Mouse (Mus musculus) forebrain, embryonic 15.5 days (tissue): Measurements from ENCODE around the gene Pkn3. TPM values are rescaled to one million over a fixed set of nuclear protein-coding genes. Genes with fewer than 3 reads are reported as not detected.

Source experiments
- ATAC-seq: fragments of 200-750 bp; cut with Nextera tagmentation; replicated peaks from 2 replicates; pipeline ENCODE4 v1.8.0; 2017; ENCODE audit warnings: mild to moderate bottlenecking, moderate TSS enrichment, moderate library complexity
- H3K27ac ChIP-seq: fragments of 300-500 bp; sonication (generic); replicated peaks from 2 replicates; pipeline ENCODE4 v1.5.1; 2015; ENCODE audit warnings: mild to moderate bottlenecking, inconsistent platforms
- H3K27me3 ChIP-seq: fragments of 300-500 bp; sonication (generic); 2 replicates; pipeline ENCODE4 v1.6.1; 2015; ENCODE audit warnings: inconsistent platforms
- H3K36me3 ChIP-seq: fragments of 300-500 bp; sonication (generic); 2 replicates; pipeline ENCODE4 v1.6.1; 2015; ENCODE audit warnings: mild to moderate bottlenecking, inconsistent platforms
- H3K4me1 ChIP-seq: fragments of 300-500 bp; sonication (generic); 2 replicates; pipeline ENCODE4 v1.6.1; 2015; ENCODE audit warnings: inconsistent platforms
- H3K4me2 ChIP-seq: fragments of 300-500 bp; sonication (generic); replicated peaks from 2 replicates; pipeline ENCODE4 v1.6.1; 2015; ENCODE audit warnings: mild to moderate bottlenecking, inconsistent platforms
- H3K4me3 ChIP-seq: fragments of 300-500 bp; sonication (generic); 2 replicates; pipeline ENCODE4 v1.5.1; 2015; ENCODE audit warnings: mild to moderate bottlenecking, inconsistent platforms
- H3K9ac ChIP-seq: fragments of 300-500 bp; sonication (generic); replicated peaks from 2 replicates; pipeline ENCODE4 v1.6.1; 2015; ENCODE audit warnings: mild to moderate bottlenecking, inconsistent platforms
- H3K9me3 ChIP-seq: fragments of 300-500 bp; sonication (generic); 2 replicates; pipeline ENCODE4 v1.6.1; 2016; ENCODE audit warnings: inconsistent platforms
- WGBS: fragments of 180-500 bp; shearing (Covaris S2); methylation state at CpG from one replicate; pipeline ENCODE4 v1.1.7; 2015; ENCODE audit warnings: mixed read lengths; 5-methylcytosine and 5-hydroxymethylcytosine counted together
- polyA plus RNA-seq: library from polyadenylated mRNA; unstranded; fragments of >200 nt; fragmentation: Nextera tagmentation; extraction: Ambion mirVana; gene quantifications from 2 replicates; pipeline ENCODE4 v1.2.1, GENCODE M21; 2015

Pkn3 gene
- polyA plus RNA-seq, result 3.5 and 3.9 TPM in 2 replicates

DNA sequence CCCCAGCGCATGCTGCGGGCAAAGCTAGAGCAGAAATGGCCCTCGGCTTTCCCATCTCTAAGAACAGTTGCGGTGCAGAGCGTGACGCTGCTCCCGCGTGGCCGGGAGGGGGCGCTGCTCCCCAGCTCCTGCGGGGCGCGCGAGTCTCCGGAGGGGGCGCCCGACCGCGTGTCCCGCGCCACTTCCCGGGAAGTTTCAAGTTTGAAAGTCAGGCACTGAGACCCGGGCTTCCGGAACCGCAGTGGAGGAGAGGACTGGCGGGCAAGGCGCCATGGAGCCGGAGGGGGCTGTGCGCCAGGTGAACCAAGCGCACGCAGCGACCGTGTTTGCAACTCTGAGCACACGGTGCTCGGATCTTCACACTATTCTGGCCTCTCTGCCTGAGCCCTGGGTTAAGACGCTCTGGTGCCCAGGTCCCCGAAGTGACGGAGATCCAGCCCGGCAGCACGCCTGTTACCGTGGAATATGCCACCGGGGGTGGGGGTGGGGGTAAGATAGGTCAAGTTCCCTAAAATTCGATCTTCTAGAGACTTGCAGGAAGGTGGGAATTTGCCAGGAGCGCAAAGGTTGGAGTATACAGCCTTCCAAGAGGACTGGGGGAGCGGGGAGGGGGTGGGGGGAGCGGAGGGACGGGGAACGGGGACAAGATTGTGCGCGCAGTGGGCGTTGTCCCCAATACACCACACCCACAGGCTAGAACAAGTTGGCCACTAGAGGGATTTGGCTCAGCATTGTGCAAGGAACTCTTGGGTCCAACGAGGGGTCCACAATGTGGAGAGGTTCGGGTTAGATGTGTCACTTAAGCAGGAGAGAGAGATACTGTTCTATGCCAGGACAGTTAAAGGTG is at the start of gene Pkn3:
Gene Pkn3, plus strand, starts transcription at position 183 of the 847 bp plus-strand sequence.
- H3K36me3 ChIP-seq, result peaks cover 4% of the 10 kb centered on the region
- no peaks in the 10 kb centered on the region for H3K27me3 ChIP-seq
- ATAC-seq, result peak; percentile 80
- H3K9me3 ChIP-seq, result no peaks in the 10 kb centered on the region
- H3K4me2 ChIP-seq, result peak within 1 kb of the TSS; percentile 94
- H3K27ac ChIP-seq, result 0 out of 2 replicates have a peak within 1 kb of the TSS, but pooled peaks have one; percentile 19
- WGBS, result under 1% methylated on average over 52 of the region's 53 CpGs
- H3K4me1 ChIP-seq, result peaks cover 14% of the 10 kb centered on the region
- peak within 1 kb of the TSS; percentile 44 for H3K4me3 ChIP-seq
- peak within 1 kb of the TSS; percentile 34 for H3K9ac ChIP-seq

DNA sequence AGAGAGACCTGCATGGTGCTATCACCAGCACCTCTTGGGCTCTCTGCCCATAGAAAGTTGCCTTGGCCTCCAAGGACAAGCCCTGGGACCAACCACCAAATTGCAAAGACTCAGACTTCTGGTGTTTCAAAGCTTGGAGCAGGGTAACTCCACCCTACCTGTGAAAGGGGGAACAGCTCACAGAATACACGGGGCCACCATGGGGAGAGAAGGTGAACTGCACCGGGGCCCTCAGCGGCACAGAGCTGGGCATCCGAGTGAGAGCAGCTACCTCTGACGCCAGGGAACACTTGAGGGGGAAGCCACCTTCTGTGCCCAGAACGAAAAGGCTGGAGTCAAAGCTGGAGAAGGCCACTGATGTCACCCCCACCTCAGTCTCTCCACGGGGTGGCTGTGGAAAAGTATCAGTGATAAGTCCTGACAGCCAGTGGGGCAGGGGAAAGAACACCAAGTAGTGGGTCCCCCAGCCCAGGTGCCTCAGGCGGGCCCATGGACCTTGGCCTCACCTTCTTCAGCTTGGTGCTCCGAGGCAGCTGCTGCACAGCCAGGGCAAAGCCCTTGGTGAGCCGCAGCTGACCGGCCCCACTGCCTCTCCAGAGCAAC is 45.1 kb upstream of the Pkn3 start:
- H3K4me3 ChIP-seq, result no peak overlapping the region
- no peaks in the 10 kb centered on the region for H3K27me3 ChIP-seq
- no peaks in the 10 kb centered on the region for H3K4me1 ChIP-seq
- no peak overlapping the region for H3K27ac ChIP-seq
- H3K9ac ChIP-seq, result no peak overlapping the region
- WGBS, result 60% methylated on average over 11 of the region's 11 CpGs
- H3K36me3 ChIP-seq, result peaks cover 63% of the 10 kb centered on the region
- ATAC-seq, result no peak
- H3K4me2 ChIP-seq, result no peak overlapping the region
- no peaks in the 10 kb centered on the region for H3K9me3 ChIP-seq

DNA sequence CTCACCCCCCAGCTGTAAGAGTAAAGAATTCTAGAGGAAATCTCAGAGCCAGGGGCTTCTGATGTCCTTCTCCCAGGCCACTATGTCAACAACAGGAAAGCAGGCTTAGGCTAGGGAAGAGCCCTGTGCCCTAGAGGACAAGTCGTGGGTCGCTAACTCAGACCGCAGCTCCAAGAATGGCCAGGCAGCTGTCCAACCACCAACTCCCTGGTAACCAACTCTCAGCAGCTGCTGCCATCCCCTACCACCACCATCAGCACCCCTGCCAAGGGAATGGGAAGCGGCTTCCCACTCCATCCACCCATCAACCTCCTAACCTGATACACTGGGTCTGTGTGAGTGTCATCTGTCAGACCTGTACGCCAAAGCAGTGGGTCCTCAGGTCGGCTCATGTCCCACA is 44.5 kb upstream of the Pkn3 start:
- no peak for ATAC-seq
- no peak overlapping the region for H3K9ac ChIP-seq
- no peaks in the 10 kb centered on the region for H3K4me1 ChIP-seq
- H3K27me3 ChIP-seq, result no peaks in the 10 kb centered on the region
- 80% methylated on average over 6 of the region's 6 CpGs for whole genome bisulfite sequencing
- no peak overlapping the region for H3K27ac ChIP-seq
- H3K4me3 ChIP-seq, result no peak overlapping the region
- peaks cover 63% of the 10 kb centered on the region for H3K36me3 ChIP-seq
- no peaks in the 10 kb centered on the region for H3K9me3 ChIP-seq
- no peak overlapping the region for H3K4me2 ChIP-seq

DNA sequence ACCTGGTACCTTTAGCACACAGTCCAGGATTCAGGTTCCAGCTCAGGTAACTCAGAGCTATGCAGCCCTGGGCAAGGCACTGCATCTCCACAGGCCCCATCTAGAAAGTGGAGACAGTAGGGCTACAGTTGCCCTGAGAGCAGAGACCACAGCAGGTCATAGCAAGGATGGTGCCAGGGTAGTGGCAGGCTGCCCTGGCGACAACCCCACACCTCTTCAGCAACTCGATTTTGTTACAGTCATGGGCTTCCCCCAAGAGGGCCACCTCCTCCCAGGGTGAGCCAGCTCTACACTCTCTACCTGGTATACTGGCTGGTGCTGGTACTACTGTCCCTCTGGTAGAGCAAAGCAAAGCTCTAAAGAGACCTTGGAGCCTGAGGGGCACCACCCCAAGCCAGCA is 39.7 kb upstream of the Pkn3 start:
- Histone ChIP-seq H3K9ac (no peak overlapping the region), H3K36me3 (peaks cover 22% of the 10 kb centered on the region), H3K4me3 (no peak overlapping the region), H3K27me3 (no peaks in the 10 kb centered on the region), H3K27ac (no peak overlapping the region), H3K4me2 (no peak overlapping the region), H3K9me3 (no peaks in the 10 kb centered on the region), H3K4me1 (0 out of 2 replicates have a peak, but pooled peaks cover 4% of the 10 kb centered on the region)
- no peak for ATAC-seq
- WGBS, result 97% methylated on average over 2 of the region's 2 CpGs

DNA sequence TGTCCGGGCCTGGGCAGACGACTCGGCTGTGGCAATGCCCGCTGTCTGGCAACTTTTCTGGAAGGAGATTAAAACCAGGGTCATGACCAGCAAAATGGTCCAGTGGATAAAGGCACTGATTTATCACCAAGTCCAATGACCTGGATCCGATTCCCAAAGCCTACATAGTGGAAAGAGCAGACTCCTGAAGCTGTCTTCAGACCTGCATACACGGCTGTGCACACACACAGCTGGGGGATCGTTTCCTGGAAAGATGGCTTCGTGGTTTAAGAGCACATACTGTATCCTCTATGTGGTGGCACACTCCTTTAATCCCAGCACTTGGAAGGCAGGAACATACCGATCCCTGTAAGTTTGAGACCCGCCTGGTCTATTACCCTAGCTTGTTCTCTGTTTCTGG is 39.1 kb upstream of the Pkn3 start:
- Histone ChIP-seq H3K4me3 (no peak overlapping the region), H3K9ac (no peak overlapping the region), H3K4me2 (no peak overlapping the region), H3K4me1 (0 out of 2 replicates have a peak, but pooled peaks cover 4% of the 10 kb centered on the region), H3K27me3 (no peaks in the 10 kb centered on the region), H3K27ac (no peak overlapping the region), H3K36me3 (peaks cover 16% of the 10 kb centered on the region), H3K9me3 (no peaks in the 10 kb centered on the region)
- 97% methylated on average over 10 of the region's 10 CpGs for WGBS
- no peak for ATAC-seq

DNA sequence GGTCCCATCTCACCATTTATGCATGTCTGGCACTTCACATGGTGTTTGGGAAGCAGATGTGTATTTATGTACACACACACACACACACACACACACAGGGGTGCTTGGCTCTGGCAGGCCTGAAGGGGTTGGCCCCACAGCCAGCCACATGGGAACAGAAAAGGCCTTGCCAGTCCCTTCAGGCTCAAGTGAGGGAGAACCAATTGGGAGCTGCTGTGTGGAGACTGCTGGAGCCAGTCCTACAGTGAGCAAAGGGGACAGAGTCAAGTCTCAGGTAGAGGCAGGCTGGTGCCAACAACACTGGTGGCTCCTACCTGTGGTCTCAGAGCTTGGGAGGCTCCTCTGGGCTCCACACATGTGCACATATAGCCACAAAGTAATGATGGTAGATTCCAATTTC is 37.8 kb upstream of the Pkn3 start:
- H3K27ac ChIP-seq, result no peak overlapping the region
- H3K4me2 ChIP-seq, result no peak overlapping the region
- no peak for ATAC-seq
- H3K4me3 ChIP-seq, result no peak overlapping the region
- no peaks in the 10 kb centered on the region for H3K27me3 ChIP-seq
- no peaks in the 10 kb centered on the region for H3K9me3 ChIP-seq
- no peak overlapping the region for H3K9ac ChIP-seq
- 0 out of 2 replicates have a peak, but pooled peaks cover 4% of the 10 kb centered on the region for H3K4me1 ChIP-seq
- H3K36me3 ChIP-seq, result peaks cover 14% of the 10 kb centered on the region

DNA sequence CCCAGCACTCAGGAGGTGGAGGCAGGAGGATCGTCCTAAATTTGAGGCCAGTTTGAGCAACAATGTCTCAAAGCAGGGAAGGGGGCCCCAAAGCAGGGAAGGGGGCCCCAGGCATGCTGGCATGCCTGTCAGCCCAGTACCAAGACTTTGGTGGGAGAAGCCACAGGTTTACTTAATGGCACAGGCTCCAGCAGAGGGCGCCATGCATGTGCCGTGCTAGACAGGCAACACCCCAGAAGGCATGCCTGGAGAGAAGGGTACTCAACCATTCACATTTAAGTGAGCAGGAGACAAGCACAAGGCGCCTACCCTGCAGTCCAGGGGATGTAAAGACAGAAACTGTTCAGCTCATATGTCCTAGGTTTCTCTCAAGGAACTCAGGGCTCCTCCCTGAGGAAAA is 35.0 kb upstream of the Pkn3 start:
- no peak overlapping the region for H3K4me3 ChIP-seq
- no peak overlapping the region for H3K9ac ChIP-seq
- no peak overlapping the region for H3K27ac ChIP-seq
- H3K4me2 ChIP-seq, result no peak overlapping the region
- peaks cover 12% of the 10 kb centered on the region for H3K36me3 ChIP-seq
- H3K9me3 ChIP-seq, result no peaks in the 10 kb centered on the region
- peaks cover 5% of the 10 kb centered on the region for H3K4me1 ChIP-seq
- no peaks in the 10 kb centered on the region for H3K27me3 ChIP-seq
- ATAC-seq, result peak; percentile 60; the same call in 1 of the 2 replicates
- 11% methylated on average over 4 of the region's 4 CpGs for WGBS

DNA sequence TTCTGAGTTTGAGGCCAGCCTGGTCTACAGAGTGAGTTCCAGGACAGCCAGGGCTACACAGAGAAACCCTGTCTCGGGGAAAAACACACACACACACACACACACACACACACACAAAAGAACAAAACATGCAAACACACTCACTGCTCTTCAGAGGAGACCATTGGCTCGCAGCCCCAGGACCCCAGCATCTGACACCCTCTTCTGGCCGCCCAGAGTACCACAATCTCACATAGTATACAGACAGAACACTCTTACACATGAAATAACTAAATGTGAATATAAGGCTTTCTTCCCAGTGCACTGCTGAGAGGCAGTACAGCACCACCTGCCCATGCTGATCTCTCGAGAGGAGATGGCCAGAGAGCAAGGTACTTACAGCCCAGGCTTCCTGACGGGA is 32.9 kb upstream of the Pkn3 start:
- ATAC-seq, result no peak
- Histone ChIP-seq H3K9ac (no peak overlapping the region), H3K9me3 (no peaks in the 10 kb centered on the region), H3K27ac (no peak overlapping the region), H3K4me2 (no peak overlapping the region), H3K27me3 (no peaks in the 10 kb centered on the region), H3K36me3 (peaks cover 2% of the 10 kb centered on the region; the same call in 1 of the 2 replicates), H3K4me1 (peaks cover 14% of the 10 kb centered on the region), H3K4me3 (no peak overlapping the region)
- WGBS, result 90% methylated on average over 5 of the region's 5 CpGs

DNA sequence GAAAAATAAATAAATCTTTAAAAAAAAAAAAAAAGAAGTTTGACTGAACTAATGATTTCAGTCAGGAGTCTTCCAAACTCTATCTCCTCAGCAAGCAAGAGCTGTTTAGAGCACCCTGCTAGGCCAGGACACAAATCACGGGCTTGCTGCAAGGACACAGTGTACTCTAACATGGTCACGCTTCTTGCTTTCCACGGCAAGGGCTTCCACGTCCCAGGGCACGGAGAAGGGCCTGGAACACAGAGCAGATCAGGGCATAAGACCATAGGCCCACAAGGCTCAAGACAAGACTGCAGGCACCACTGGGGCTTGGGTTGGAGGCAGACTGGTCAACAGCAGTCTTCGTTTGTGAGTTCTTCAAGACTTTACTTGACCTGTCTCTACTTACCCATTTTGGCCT is 30.4 kb upstream of the Pkn3 start:
- H3K27me3 ChIP-seq, result no peaks in the 10 kb centered on the region
- no peaks in the 10 kb centered on the region for H3K9me3 ChIP-seq
- no peak overlapping the region for H3K4me2 ChIP-seq
- ATAC-seq, result no peak
- WGBS, result 95% methylated on average over 6 of the region's 6 CpGs
- H3K27ac ChIP-seq, result no peak overlapping the region
- H3K4me3 ChIP-seq, result no peak overlapping the region
- H3K4me1 ChIP-seq, result peaks cover 14% of the 10 kb centered on the region
- H3K9ac ChIP-seq, result no peak overlapping the region
- H3K36me3 ChIP-seq, result no peaks in the 10 kb centered on the region; the same call in 1 of the 2 replicates

DNA sequence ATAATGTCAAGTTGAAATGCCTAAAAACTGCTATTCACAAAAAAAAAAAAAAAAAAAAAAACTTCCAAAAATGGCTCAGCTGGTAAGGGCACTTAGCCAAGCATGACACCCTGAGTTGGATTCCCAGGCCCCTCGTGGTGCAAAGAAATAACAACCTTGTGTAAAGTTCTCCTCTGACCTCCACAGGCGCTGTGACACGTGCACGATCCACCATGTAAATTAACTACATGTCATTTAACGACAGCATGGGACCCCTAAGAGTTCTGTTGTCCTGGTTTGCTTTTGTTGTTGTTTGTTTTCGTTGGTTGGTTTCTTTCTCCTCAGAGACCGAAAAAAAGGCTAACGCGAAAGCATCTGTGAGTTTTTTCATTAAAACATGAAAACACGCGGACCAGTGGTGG is 29.4 kb upstream of the Pkn3 start:
- WGBS, result 56% methylated on average over 11 of the region's 11 CpGs
- Histone ChIP-seq H3K4me1 (peaks cover 9% of the 10 kb centered on the region), H3K9me3 (no peaks in the 10 kb centered on the region), H3K9ac (peak overlapping the region; percentile 62), H3K36me3 (no peaks in the 10 kb centered on the region; the same call in 1 of the 2 replicates), H3K4me2 (peak overlapping the region; percentile 50), H3K27ac (peak overlapping the region; percentile 92), H3K4me3 (peak overlapping the region; percentile 60), H3K27me3 (0 out of 2 replicates have a peak, but pooled peaks cover 2% of the 10 kb centered on the region)
- no peak for ATAC-seq

DNA sequence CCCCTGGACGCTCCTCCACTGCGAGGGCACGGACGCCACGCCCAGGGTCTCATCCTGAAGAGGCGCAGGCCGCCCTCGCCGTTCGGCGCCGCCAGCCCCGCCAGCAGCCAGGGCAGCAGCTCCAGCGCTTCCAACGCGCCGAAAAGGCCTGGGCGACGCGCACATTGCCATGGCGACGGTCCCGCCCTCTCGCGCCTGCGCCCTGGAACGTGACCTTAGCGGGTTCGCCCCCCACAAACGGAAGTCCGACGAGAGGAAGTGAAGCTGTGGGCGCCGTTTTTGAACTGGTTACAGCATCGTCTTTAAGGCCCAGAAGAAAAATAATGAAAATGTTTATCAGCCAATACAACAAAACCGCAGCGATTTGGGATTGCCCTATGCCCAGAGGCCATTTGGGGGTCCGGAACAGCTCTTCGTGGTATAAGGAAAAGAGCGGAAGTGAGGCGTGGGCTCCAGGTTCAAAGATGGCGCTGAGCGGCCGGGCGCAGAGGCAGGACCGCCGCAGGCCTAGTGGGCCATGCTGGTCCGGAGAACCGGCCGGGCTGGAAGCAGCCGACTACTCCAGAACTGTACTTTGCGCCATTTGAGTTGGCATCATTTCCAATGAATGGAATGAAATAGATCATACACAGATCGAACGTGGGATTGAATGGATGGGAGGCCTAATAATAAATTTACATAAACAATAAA is 28.6 kb upstream of the Pkn3 start, which contains the start of gene Wdr34:
Gene Wdr34, minus strand, starts transcription at position 183 of the 690 bp plus-strand sequence.
- 3% methylated on average over 54 of the region's 54 CpGs for WGBS
- peak; percentile 95 for ATAC-seq
- Histone ChIP-seq H3K9ac (peak within 1 kb of the TSS; percentile 62), H3K36me3 (no peaks in the 10 kb centered on the region; the same call in 1 of the 2 replicates), H3K4me3 (peak within 1 kb of the TSS; percentile 60), H3K27ac (peak within 1 kb of the TSS; percentile 92), H3K4me1 (peaks cover 9% of the 10 kb centered on the region), H3K9me3 (no peaks in the 10 kb centered on the region), H3K27me3 (peaks cover 7% of the 10 kb centered on the region; the same call in 1 of the 2 replicates), H3K4me2 (peak within 1 kb of the TSS; percentile 50)

DNA sequence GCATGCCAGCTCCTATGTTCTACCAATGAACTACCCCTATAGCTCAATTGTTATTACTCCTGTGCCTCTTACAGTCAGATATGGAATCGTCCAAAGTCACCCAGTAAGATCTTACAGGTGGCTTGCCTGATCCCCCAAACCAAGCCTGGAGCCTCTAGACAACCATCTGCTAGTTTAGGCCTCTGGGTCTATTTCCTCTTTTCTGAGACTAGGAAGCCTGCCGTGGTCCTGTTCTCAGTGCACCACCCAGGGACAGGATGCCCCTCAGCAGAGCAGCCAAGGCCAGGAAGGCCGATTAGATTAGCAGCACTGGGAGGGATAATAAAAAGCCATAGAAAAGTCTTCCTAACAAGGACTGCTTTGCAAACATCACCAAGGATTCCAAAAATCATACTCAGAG is 27.7 kb upstream of the Pkn3 start:
- WGBS, result 86% methylated on average over 3 of the region's 3 CpGs
- H3K36me3 ChIP-seq, result no peaks in the 10 kb centered on the region; the same call in 1 of the 2 replicates
- peaks cover 9% of the 10 kb centered on the region; the same call in 1 of the 2 replicates for H3K27me3 ChIP-seq
- peaks cover 9% of the 10 kb centered on the region for H3K4me1 ChIP-seq
- H3K4me2 ChIP-seq, result no peak overlapping the region
- H3K4me3 ChIP-seq, result no peak overlapping the region
- H3K27ac ChIP-seq, result no peak overlapping the region
- H3K9ac ChIP-seq, result no peak overlapping the region
- ATAC-seq, result no peak
- H3K9me3 ChIP-seq, result no peaks in the 10 kb centered on the region
